Mouse (Mus musculus) ES-CJ7 (cell line): ENCODE measurements at regions not wholly inside any gene's neighbourhood (a gene's known extent, or its start where the extent isn't known, plus 50 kb on each side); places are given as distances from the start of the nearest gene placed in this dataset.

Source experiments
- DNase-seq: peaks from one replicate; pipeline ENCODE4 v3.0.0; 2011; ENCODE audit warnings: low read depth, low spot score

DNA sequence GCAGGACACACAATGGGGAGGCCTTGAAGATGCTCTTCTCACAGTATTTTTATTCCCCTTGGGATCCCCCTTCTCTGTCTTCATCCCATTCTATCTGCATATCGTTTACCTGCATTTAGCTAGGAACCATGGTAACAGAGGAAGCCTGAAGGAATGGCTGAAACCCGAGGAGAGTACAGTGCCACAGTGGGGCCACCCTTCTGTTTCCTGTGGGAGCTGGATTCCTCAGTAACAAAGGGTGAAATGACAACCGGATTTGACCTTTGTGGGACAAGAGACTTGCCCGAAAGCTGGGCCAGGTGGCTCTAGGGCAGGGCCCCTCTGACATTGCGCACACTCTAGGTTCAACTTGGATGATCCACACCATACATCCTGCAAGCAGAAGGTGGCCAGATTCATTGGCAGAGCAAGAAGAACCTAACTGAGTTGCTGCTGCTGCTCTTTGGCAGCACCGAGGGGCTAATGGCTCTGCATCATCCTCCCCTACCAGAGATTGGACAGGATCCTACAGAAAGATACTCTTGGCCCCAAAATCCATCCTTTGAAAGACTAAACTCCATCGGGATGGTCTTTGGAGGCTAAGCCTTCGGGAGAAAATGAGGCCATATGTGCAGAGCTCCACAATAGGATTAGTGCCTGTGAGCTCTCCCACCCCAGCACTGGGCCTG lies 310.0 kb downstream of the Sox9 start:
- DNase-seq, result peak; percentile 43

GRCm38 (mm10) chr11:113093895-113094445 lies 311.9 kb downstream of the Sox9 start:
- no peak for DNase-seq

GRCm38 (mm10) chr11:113095625-113096024 lies 313.6 kb downstream of the Sox9 start:
- no peak for DNase-seq

DNA sequence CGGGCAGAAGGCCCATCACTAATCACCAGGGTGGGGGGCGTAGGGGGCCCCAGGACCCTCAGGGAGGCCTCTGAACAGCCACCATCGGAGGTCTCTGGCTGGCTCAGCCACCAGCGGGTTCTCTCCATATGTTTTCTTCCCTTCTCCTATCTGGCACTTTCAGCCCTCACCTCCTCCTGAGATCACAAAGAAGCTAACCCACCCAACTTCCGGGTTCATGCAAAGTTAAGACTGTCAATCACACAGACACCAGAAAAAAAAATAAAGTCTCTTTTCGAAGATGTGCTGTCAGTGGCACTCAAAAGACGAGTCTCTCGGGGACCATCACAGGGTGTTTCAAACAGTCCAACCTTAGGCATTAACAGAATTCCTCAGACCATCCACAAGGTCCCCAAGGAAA lies 314.2 kb downstream of the Sox9 start:
- DNase-seq, result no peak

DNA sequence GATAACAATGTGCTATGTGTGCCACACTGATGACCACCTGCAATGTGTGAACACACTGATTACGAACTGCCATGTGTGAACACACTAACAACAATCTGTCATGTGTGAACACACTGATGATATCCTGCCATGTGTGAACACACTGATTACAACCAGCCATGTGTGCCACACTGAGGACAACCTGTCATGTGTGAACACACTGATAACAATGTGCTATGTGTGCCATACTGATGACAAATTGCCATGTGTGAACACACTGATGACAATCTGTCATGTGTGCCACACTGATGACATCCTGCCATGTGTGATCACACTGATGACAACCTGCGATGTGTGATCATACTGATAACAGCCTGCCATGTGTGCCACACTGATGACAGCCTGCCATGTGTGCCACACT lies 316.3 kb downstream of the Sox9 start:
- DNase-seq, result no peak

DNA sequence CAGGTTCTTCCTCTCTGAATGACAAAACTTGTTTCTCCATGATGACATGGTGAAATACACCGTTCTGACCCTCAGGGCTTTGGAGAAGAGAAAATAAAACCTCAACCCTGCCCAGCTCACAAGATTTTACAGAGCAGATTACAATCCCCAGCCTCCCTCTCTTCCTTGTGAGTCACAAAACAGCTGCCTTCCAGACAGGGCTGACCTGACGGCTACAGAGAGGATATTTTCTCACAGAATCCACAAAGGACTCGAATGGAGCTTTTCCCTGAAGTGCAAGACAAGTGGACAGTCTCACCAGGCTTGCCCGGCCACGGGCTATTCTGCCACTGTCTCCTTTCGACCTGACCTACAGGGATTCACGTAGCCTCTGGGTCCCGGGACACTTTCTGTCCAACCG lies 318.8 kb downstream of the Sox9 start:
- DNase-seq, result no peak

DNA sequence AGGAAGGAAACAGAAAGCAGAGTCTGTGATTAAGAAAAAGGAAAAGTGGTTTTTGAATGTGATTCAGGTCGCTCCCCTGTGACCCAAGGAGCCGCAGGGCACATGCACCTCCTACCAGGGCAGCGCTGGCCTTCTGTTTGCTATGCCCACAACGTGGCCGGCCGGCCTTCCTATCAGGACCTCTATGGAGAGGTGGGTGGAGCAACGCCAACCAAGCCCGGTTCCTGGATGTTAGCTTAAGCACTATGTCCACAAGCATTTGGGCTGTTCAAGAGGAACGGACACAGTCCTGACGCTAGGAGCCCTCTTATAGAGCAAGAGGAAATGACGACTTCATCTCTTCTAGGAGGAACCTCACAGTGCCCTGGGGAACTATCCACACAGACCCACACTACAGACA lies 319.5 kb downstream of the Sox9 start:
- no peak for DNase-seq

- no peak for DNase-seq
Measured at GRCm38 (mm10) chr11:113103161-113103845, 321.3 kb downstream of the Sox9 start.

- DNase-seq, result no peak
Measured at GRCm38 (mm10) chr11:113105371-113105770, 323.3 kb downstream of the Sox9 start.

GRCm38 (mm10) chr11:113107205-113107844 lies 325.3 kb downstream of the Sox9 start:
- DNase-seq, result no peak

DNA sequence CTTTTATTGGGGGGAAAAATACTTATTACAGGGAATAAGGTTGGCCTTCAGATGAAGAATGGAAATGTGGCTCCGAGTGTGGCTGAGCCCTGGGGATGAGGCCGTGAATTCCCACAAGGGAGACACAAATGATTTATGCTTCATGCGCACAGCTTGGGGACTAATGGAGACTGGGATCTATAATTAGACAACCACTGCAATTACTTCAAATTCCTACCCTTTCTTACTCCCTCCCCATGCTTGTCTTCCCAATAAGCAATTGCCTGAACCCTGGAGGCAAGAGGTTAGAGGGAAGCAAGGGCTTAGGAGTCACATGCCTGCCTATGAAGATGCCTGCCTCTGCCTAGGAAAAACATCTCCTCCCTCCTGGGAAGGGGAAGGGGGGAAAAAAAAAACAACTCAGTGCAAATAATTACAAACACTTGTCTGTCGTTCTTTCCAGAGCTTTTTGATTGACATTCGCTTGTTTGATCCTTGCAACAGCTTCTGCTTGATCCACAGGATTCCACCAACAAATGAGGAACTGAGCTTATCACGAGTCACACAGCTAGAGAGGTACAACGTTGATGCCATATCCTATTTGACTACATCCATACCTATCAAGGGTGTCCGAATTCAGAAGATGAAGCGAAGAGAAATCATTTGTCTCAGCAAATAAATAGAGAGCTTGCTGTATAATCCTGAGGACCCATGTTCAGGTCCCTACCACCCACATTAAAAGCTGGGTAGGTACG lies 326.1 kb downstream of the Sox9 start:
- no peak for DNase-seq

- no peak for DNase-seq
Measured at GRCm38 (mm10) chr11:113109096-113109495, 327.1 kb downstream of the Sox9 start.

DNA sequence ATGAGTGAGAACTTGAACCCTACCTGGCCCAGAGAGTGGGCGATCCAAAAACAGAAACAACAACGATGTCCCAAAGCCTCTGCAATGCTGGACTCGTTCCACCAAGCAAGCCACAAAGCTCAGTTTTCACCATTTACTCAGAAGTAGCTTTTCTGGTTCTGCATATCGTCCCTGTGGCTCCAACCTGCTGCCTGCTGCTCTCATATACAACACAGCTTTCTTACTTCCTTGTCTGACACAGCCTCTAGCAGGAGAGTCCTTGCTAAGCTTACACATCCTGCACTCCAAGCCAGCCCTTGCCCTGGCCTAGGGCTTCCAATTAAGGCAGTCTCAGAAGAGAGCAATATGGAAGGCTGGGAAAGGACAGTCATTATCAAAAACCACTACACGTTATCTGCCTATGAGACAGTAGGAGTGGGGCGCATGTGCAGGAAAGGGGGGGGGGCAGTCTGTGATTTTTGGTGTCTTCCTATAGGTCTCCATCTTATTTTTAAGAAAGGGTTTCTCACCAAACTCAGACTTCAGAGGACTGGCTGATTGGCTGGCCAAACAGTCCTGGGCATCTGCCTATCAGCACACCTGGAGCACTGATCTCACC lies 331.3 kb downstream of the Sox9 start:
- no peak for DNase-seq

DNA sequence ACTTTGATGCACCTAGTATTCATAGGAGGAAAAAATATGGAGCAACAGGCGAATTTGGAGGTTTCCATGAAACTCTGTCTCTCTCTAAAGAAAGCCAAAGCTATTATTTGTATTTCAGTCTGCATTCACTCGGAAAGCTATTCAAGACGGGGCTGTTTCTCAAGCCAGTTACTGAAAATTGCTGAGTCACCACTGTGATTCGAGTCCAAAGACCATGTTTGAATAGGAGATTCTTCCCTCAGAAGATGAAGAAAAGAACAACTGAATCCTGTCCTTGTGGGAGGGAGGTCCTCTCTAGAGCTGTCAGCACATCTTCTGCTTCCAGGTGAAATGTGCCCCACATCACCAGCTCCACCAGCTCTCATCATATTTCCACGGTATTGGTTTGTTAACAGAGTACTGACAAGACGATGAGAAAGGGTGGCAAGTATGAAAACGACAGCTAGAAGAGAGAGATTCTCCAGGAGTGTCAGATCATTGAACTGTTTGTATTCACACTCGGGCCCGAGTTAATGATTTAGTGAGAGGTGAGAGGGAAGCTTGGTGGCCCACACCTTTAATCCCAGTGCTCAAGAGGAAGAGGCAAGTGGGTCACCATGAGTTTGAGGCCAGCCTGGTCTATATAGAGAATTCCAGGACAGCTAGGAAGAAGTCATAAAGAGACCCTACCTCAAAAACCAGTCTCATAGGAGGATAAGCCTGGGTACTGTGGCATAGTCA lies 335.3 kb downstream of the Sox9 start:
- DNase-seq, result no peak

- DNase-seq, result peak; percentile 35
Measured at GRCm38 (mm10) chr11:113120570-113120969, 338.5 kb downstream of the Sox9 start.

- DNase-seq, result peak; percentile 9
Measured at GRCm38 (mm10) chr11:113121307-113121706, 339.3 kb downstream of the Sox9 start.

- no peak for DNase-seq
Measured at GRCm38 (mm10) chr11:113122137-113122536, 340.1 kb downstream of the Sox9 start.

GRCm38 (mm10) chr11:113122964-113123363 lies 340.9 kb downstream of the Sox9 start:
- DNase-seq, result no peak

- DNase-seq, result peak; percentile 19
Measured at GRCm38 (mm10) chr11:113125832-113126231, 343.8 kb downstream of the Sox9 start.

DNA sequence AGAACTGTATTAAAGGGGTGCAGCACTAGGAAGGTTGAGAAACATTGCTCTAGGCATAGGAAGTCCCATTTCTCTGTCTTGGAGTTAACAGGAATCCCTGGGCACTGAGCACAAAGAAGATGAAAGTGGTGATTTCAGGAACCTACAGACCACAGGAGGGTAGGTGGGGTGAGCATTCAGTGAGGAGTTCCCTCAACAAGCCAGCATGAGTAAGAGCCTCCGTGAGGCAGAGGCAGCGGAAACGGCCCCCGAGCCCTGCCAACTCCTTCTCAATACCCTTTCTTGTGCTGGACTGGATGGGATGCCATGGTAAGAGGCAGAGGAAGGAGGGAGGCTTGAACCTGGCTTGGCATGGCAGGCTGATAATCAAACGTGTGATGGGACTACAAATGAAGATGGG lies 347.2 kb downstream of the Sox9 start:
- no peak for DNase-seq

DNA sequence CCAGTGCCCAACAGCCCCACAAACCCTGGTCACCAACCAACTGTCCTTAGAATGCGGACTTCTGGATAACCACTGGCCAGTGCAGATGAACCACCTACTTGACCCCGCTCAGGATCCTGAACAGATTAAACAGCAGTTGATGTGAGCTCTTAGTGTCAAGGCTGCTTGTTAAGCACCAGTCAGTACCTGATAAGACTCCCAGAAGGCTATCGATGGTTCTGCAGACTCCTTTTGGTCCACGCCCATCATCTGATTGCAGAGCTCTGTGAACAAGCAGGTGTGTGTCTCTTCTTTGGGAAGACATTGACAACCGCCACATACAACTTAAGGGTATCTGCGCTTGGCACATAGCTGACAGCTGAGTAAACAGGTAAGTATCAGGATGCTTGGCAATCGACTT lies 348.0 kb downstream of the Sox9 start:
- no peak for DNase-seq
